Comparison of ENCODE assay signal across 14 mouse cellular contexts in the genomic region with DNA sequence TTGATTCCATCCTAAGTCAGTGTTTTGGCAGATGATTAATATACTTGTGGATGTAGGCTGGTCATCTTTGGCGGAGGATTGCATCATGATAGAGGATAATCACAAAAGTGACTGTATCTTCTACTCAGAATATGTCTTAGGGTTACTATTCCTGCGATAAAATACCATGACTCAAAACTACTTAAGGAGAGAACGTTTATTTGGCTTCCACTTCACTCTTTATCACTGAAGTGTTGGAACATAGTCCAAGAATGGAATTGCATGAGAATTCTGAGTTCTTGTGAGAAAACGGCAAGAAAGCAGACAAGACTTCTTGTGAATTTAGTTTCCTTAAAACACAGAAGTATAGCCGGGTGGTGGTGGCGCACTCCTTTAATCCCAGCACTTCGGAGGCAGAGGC.
"Had no signal": no experiment of that assay in that cellular context is flagged by ENCODE, and none has a peak within 500 bp of the region (broad histone marks: within the 10 kb centered on the region; RNA-seq: fewer than 3 reads in every experiment).

No protein-coding gene starts in this region.

- DNase-seq: kidney, adult 18-20 months; kidney, postnatal 10 days; kidney, postnatal 4 days; lung, adult 2 months; lung, postnatal 10 days; right cerebral cortex, postnatal 14 days; thymus, adult 2 months; thymus, postnatal 25 days had no signal

- H3K9me3 ChIP-seq: limb, embryonic 10.5 days; megakaryocyte, embryonic 14.5 days; midbrain, embryonic 15.5 days; stomach, embryonic 15.5 days had no signal

- H3K4me3 ChIP-seq: layer of hippocampus, adult 2 months; limb, embryonic 10.5 days; megakaryocyte, embryonic 14.5 days; midbrain, embryonic 15.5 days; stomach, embryonic 15.5 days had no signal

- H3K4me2 ChIP-seq: midbrain, embryonic 11.5 days; midbrain, embryonic 15.5 days; stomach, embryonic 15.5 days had no signal

- ATAC-seq: midbrain, embryonic 15.5 days had no signal

- H3K27ac ChIP-seq: layer of hippocampus, adult 2 months; limb, embryonic 10.5 days; midbrain, embryonic 15.5 days; stomach, embryonic 15.5 days had no signal

- H3K36me3 ChIP-seq: limb, embryonic 10.5 days; midbrain, embryonic 15.5 days; stomach, embryonic 15.5 days had no signal

- H3K4me1 ChIP-seq: limb, embryonic 10.5 days; midbrain, embryonic 15.5 days; stomach, embryonic 15.5 days had no signal

- H3K27me3 ChIP-seq: megakaryocyte, embryonic 14.5 days; midbrain, embryonic 15.5 days; stomach, embryonic 15.5 days had no signal

- H3K9ac ChIP-seq: midbrain, embryonic 15.5 days; stomach, embryonic 15.5 days had no signal
